Mouse (Mus musculus) lung, postnatal 0 days (tissue): Measurements from ENCODE around the gene Spock1.

ENCODE experiments used
- CTCF ChIP-seq: IDR thresholded peaks from 2 replicates; pipeline ENCODE4 v1.5.1; 2016; ENCODE audit warnings: antibody characterized with exemption, mild to moderate bottlenecking
- EP300 ChIP-seq: IDR thresholded peaks from 2 replicates; pipeline ENCODE4 v1.6.1; 2016; ENCODE audit warnings: antibody characterized with exemption, mild to moderate bottlenecking, control low read depth

- TF ChIP-seq CTCF (no peak), EP300 (no peak)
Measured at GRCm38 (mm10) chr13:57782107-57782561, 126.0 kb downstream of the Spock1 start.
